Mouse (Mus musculus) embryonic fibroblast, embryonic 13.5 days (primary cell): ENCODE results near the gene Anapc15-ps.

Experiments
- CTCF ChIP-seq: IDR thresholded peaks from 2 replicates; pipeline ENCODE4 v1.5.1; 2011; ENCODE audit warnings: mild to moderate bottlenecking, control low read depth, low read length, moderate library complexity, borderline replicate concordance; ENCODE audit not compliant: insufficient read depth
- POLR2A ChIP-seq: IDR thresholded peaks from 2 replicates; pipeline ENCODE4 v1.6.1; 2011; ENCODE audit warnings: low read depth, mild to moderate bottlenecking, control low read depth, low read length, moderate library complexity

DNA sequence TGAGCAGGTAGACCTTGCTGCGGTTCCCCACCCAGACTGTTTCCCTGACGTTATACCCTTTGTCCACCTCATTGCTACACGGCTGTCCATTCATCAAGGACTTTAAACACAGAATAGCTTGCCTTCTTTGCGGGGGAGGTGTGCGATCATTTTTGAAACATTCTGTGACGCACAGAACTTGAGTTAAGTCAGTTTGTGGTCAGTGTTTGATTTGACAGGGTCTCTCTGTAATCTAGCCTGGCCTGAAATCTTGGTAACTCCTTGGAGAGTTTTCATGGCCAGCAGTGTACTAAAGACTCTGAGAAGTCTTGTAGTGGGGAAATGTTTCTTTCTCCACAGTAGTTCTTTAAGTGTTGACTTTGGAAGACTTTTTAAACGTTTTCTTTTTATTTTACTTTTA, 5.0 kb upstream of the Anapc15-ps start:
- TF ChIP-seq POLR2A (no peak), CTCF (no peak)
